Mouse (Mus musculus) skeletal muscle tissue, postnatal 0 days (tissue): Measurements from ENCODE around the gene AK157302. TPM values are rescaled to one million over a fixed set of nuclear protein-coding genes. Genes with fewer than 3 reads are reported as not detected.
A peak's percentile ranks its signal among the peaks of the same experiment; 100 is the strongest.

Experiments
- microRNA counts: library from miRNA; unstranded; fragments of <30 nt; microRNA quantifications from one replicate; lab custom pipeline; 2015
- microRNA-seq, 2 experiments: library from miRNA; unstranded; fragments of <30 nt; microRNA quantifications; one replicate each; pipeline ENCODE4; 2016
- polyA plus RNA-seq: library from polyadenylated mRNA; unstranded; fragments of >200 nt; fragmentation: Nextera tagmentation; extraction: Ambion mirVana; gene quantifications from 2 replicates; pipeline ENCODE4 v1.2.1, GENCODE M21; 2015

Gene AK157302
- 0.62 and 0.77 TPM in 2 replicates for polyA plus RNA-seq

GRCm38 (mm10) chr13:21495080-21495479, at the start of gene AK157302:
AK157302 (plus strand) TSS chr13:21495223.

GRCm38 (mm10) chr13:21453449-21453848, 41.6 kb upstream of the AK157302 start, which contains the start of gene Zscan26:
Zscan26 (minus strand) TSS chr13:21453730.

GRCm38 (mm10) chr13:21468061-21469019, 26.7 kb upstream of the AK157302 start, which contains the start of gene Nkapl:
Nkapl (minus strand) TSS chr13:21468509.

GRCm38 (mm10) chr13:21478759-21479670, 16.0 kb upstream of the AK157302 start, which contains the start of the genes Zkscan4 and Gm10065:
Zkscan4 (plus strand) TSS chr13:21478907.
Gm10065 (minus strand) TSS chr13:21479441.

GRCm38 (mm10) chr13:21501182-21501581, 6.2 kb downstream of the AK157302 start, which contains the start of gene Gm11273:
Gm11273 (minus strand) TSS chr13:21501418.

GRCm38 (mm10) chr13:21530781-21531201, 35.8 kb downstream of the AK157302 start, which contains the start of gene Zkscan8:
Zkscan8 (minus strand) TSS chr13:21531120.

GRCm38 (mm10) chr13:21542708-21543107, 47.7 kb downstream of the AK157302 start, which contains the start of gene Olfr1366:
Olfr1366 (minus strand) TSS chr13:21542808.

MicroRNAs within 50 kb of the gene (microRNA counts, 519-probe panel; counts per million panel counts)
- 296 counts per million, percentile 58 among the panel's probes with 10 or more counts for microRNA mmu-miR-1896 (lab: Ali Mortazavi, UCI)

Small RNA genes within 50 kb of the gene (microRNA-seq; reads per million reads assigned to microRNA genes)
- gene Mir1896: 0 reads per million in 2 experiments

Other genes starting within 250 kb of the AK157302 start
- not detected in 2 replicates for gene Gpx5, start 202.5 kb upstream of the AK157302 start, polyA plus RNA-seq
- not detected in 2 replicates for gene Gpx6, start 183.1 kb upstream of the AK157302 start, polyA plus RNA-seq
- not detected in 2 replicates for gene Olfr1367, start 148.3 kb upstream of the AK157302 start, polyA plus RNA-seq
- 6.2 and 6.6 TPM in 2 replicates for gene Zscan12, start 132.4 kb upstream of the AK157302 start, polyA plus RNA-seq
- 28.7 and 32.5 TPM in 2 replicates for gene Zkscan3, start 92.5 kb upstream of the AK157302 start, polyA plus RNA-seq
- gene Pgbd1, start 54.2 kb upstream of the AK157302 start, polyA plus RNA-seq: 0.68 and 0.95 TPM in 2 replicates
- gene Zscan26, start 41.5 kb upstream of the AK157302 start, polyA plus RNA-seq: 15.1 and 17.5 TPM in 2 replicates
- gene Nkapl, start 26.7 kb upstream of the AK157302 start, polyA plus RNA-seq: 1.4 and 1.7 TPM in 2 replicates
- 1.5 and 2.0 TPM in 2 replicates for gene Zkscan4, start 16.3 kb upstream of the AK157302 start, polyA plus RNA-seq
- gene Gm10065, start 15.8 kb upstream of the AK157302 start, polyA plus RNA-seq: not detected in 2 replicates
- 11.8 and 13.2 TPM in 2 replicates for gene Gm11273, start 6.2 kb downstream of the AK157302 start, polyA plus RNA-seq
- 2.4 TPM in 2 replicates for gene Zkscan8, start 35.9 kb downstream of the AK157302 start, polyA plus RNA-seq
- 0.10 TPM in 1 of 2 replicates, not detected in the other for gene Olfr1366, start 47.6 kb downstream of the AK157302 start, polyA plus RNA-seq
- not detected in 2 replicates for gene Olfr1535, start 64.7 kb downstream of the AK157302 start, polyA plus RNA-seq
- gene Olfr1364, start 86.5 kb downstream of the AK157302 start, polyA plus RNA-seq: not detected in 2 replicates
- not detected in 2 replicates for gene Olfr1362, start 118.8 kb downstream of the AK157302 start, polyA plus RNA-seq
- gene Olfr11, start 147.3 kb downstream of the AK157302 start, polyA plus RNA-seq: not detected in 2 replicates
- gene Olfr1361, start 168.2 kb downstream of the AK157302 start, polyA plus RNA-seq: not detected in 2 replicates
- not detected in 2 replicates for gene Olfr1360, start 182.2 kb downstream of the AK157302 start, polyA plus RNA-seq
- gene Olfr1359, start 202.9 kb downstream of the AK157302 start, polyA plus RNA-seq: not detected in 2 replicates
- gene Hist1h2bl, start 220.9 kb downstream of the AK157302 start, polyA plus RNA-seq: 0.60 and 0.77 TPM in 2 replicates
- 5.6 and 8.3 TPM in 2 replicates for gene Hist1h2ai, start 221.2 kb downstream of the AK157302 start, polyA plus RNA-seq
- 1.9 and 3.5 TPM in 2 replicates for gene Hist1h3h, start 222.4 kb downstream of the AK157302 start, polyA plus RNA-seq
- 0.33 and 0.82 TPM in 2 replicates for gene Hist1h2bm, start 226.8 kb downstream of the AK157302 start, polyA plus RNA-seq
- 0.26 and 0.30 TPM in 2 replicates for gene Hist1h4j, start 239.8 kb downstream of the AK157302 start, polyA plus RNA-seq